Mouse (Mus musculus): ENCODE measurements around the gene Cyp2d34.

Cyp2d34 gene

DNA sequence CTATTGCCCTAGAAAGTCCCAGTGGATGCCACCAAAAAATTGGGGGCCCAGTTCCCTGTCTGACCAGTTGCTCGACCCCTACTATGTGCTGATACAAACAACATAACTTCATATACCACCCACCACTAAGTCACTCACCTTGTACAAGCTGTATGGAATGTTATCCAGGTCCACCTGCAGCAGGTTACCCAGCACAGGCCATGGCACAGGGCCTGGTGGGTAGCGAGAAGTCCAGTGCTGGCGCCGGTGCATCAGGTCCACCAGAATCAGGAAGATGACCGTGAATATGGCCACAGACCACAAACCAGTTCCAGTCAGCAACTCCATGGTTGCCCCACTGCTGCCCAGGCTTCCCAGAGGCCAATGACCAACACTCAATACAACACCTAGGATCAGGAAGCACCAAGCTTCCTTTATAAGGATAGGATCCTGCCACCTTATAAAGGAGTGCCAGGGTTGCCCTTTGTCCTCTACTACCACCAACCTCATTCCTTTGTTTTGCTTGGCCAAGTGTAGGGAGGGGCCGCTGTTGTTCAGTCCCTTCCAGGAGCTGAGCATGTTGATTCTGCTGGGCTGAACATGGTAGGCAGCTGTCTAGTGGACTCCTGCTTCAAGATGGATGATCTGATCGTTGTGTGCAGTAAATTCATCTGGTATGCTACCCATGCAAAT lies at the start of gene Cyp2d34:
TSS of gene Cyp2d34 (minus strand) at position 416 of the 672 bp plus-strand sequence.
- DNase-seq, result no peak

DNA sequence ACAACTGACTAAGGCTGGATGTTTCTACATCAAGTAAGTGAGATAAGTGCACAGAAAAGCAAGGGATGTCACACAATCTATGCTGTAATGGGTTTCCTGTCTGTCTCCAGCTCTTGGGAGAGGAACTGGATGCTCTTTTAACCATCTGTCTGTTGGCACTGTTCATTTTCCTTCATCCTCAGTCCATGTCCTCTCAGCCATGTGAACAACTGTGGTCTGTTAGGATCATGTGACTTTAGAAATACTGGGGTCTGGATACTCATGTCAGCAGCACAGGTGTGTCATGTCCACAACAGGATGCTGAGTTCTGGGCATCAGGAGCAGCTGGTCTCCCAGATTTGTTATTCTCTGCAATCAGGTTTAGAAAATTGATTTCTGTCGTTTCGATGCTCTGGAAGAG lies 35.6 kb upstream of the Cyp2d34 start:
- DNase-seq, result no peak

DNA sequence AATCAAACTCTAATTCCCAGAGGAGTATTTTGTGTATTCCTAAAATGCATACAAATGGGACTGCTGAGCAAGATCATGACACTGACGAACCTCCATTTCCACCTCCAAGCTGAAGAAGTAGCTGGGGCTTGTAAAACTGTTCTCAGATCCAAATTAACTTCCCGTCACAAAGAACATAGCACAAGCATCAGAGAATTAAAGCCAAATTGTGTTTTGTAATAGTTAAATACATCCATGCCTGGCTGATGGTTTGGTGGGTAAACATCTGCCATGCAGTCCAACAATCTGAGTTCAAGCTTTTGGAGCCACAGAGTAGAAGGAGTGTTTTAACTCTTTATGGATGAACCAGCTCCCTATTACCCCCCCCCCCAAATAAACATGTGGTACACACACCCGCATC lies 23.6 kb upstream of the Cyp2d34 start:
- DNase-seq, result no peak

DNA sequence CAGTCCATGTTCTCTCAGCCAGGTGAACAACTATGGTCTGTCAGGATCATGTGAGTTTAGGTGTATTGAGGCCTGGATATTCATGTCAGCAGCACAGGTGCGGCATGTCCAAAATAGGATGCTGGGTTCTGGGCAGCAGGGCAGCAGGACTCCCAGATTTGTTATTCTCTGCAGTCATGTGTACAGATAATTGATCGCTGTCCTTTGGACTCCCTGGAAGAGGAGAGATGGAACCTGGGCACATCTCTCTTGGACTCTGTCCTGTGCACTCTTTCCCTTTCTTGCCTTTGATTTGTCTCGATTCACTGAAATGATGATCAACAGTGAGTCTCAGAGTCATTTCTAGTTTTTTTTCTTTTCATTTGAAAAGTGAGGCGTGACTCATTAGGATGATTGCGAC lies 23.0 kb upstream of the Cyp2d34 start:
- no peak for DNase-seq

GRCm38 (mm10) chr15:82642771-82643170 lies 22.0 kb upstream of the Cyp2d34 start:
- DNase-seq, result no peak

DNA sequence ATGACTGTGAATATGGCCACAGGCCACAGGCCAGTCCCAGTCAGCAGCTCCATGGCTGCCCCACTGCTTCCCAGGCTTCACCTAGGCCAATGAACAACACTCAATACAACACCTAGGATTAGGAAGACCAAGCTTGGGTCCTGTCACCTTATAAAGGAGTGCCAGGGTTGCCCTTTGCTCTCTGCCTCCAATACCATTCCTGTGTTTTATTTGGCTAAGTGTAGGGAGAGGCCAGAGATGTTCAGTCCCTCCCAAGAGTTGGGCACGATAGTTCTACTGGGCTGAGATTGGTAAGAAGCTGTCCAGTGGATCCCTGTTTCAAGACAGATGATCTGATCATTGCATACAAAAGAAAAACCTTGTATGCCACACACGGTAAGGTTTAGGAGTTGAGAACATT lies 21.2 kb upstream of the Cyp2d34 start:
- DNase-seq, result no peak

GRCm38 (mm10) chr15:82641390-82641789 lies 20.6 kb upstream of the Cyp2d34 start:
- DNase-seq, result no peak

DNA sequence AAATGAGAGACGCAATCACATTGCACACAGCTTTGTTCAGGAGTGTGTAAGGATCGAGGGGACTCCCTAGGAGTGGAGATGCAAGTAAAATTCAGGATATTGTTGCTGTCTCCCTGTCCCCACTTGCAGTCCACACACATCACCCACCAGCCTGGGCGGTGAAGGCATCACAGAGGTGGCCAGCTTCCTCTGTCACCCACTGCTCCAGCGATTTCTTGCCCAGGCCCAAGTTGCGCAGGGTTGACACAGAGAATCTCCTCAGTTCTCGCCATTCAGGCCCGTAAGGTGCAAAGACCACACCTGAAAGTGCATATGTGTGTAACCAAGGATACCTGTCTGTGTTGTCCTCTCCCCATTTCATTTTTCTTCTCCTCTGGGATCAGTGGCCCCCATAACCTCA lies 19.5 kb upstream of the Cyp2d34 start:
- no peak for DNase-seq

DNA sequence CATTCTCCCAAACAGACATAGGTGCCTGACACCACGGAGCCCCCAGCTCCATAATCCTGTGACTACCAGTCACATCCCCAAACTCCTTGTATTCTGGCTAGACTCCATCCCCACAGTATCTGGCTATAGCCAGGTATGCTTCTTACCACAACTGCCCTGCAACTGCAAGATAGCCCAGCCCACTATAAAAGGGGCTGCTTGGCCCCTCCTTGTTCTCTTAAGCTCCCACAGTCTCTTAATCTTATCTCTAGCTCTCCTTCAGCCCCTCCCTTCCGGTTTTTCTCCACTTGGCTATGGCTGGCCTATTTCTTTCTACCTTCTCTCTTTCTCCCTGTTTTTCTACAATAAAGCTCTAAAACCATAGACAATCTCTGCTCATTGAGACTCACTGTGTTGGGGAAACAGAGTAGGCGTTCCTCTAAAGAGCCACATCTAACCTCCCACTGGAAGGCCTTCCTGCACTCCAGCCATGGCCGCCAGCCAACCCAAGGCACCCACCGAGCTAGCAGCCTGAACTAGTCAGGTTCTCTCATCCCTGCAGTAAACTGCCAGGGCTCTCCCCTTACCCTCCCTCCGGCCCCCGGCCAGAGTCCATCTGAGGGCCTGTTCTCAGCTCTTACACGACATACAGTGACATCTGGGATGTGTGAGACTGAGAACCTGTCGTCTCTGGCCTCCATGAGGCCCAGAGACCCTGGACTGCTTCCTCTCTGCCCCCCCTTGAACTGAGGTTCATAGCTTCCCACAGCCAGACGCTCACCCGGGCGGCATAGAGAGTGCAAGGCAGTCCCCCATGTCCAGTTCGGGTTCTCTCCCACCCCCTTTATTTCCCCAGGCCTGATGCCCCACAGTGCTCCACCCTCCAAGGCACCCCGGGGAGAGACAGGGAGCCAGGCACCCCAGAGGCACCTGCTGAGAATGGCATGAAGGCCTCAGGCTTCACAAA lies 16.7 kb upstream of the Cyp2d34 start:
- DNase-seq, result no peak

DNA sequence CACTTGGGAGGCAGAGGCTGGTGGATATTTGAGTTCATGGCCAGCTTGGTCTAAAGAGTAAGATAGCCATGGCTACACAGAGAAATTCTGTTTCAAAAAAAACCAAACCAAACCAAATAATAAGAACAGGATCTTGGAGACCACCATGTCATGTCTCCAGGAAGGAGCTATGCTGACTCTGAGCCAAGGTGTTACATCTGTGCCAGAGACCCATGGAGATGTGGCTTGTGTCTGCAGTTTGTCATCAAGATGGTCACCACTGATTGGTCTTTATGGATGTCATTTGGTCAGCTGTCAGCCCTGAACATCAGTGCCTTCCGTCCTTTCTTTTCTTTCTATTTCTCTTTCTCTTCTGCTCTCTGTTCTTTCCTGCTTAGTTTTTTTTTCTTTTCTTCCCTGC lies 14.2 kb upstream of the Cyp2d34 start:
- no peak for DNase-seq

DNA sequence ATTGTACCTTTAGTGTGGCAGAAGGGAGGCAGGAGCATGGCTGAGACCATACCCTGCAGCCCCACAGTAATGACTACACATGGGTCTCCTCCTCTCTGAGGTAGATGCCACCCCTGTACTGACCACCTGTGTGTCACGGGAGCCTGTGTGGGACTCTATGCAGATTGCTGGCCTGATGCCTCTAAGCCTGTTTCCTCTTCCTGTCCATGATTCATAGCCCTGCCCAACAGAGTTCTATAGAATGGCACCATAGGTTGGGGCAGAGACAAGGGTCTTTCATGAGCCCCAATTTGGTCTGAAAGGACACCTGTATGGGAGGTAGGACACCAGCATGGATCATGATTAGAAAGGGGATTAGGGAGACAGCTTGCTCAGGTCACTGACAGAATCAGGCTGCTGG lies 1.2 kb upstream of the Cyp2d34 start:
- DNase-seq, result no peak

DNA sequence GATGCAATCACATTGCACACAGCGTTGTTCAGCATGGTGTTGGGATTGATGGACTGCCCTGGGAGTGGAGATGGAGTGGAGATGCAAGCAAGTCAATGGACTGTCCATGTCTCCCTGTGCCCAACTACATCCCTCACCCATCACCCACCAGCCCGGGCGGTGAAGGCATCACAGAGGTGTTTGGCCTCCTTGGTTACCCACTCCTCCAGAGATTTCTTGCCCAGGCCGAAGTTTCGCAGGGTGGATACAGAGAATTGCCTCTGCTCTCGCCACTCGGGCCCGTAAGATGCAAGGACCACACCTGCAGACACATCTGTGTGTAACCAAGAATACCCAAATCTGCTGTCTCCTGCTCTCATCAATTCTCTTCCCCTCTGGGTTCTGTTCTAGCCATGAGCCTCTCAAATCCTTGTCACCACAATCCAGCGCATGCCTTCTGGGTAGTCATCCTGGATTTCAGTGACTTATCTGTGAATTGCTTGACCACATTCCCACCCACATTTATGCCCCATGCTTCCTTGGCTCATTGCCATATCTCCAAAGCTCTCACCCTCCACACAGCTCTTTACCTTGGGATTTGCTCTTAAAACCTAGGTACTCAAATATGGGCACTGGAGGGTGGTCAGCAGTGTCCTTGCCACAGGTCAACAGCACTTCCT lies 2.3 kb downstream of the Cyp2d34 start:
- no peak for DNase-seq

GRCm38 (mm10) chr15:82582621-82583020 lies 38.1 kb downstream of the Cyp2d34 start:
- no peak for DNase-seq

DNA sequence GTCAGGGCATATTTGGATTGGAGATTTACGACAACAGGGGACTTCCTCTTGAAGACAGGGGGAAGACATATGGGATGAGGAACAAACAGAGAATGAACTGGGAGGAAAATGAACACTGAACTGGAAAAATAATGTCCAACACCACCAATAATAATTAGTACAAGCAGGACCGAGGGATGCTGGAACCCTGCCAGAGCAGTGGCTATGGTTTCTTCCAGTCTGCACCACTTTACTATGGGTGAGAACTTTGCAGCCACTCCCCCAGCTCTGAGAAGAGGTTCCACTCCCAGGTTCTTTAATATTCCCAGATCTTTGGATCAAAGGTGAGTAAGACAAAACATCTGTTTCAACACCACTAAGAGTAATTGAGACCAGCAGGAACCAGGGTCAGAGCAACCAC lies 41.7 kb downstream of the Cyp2d34 start:
- DNase-seq, result no peak

- no peak for DNase-seq
Measured at GRCm38 (mm10) chr15:82572856-82573255, 47.9 kb downstream of the Cyp2d34 start.

Data from retina, postnatal 1 day (tissue).